Mouse (Mus musculus): ENCODE measurements at regions not wholly inside any gene's neighbourhood (a gene's known extent, or its start where the extent isn't known, plus 50 kb on each side); places are given as distances from the start of the nearest gene placed in this dataset.

DNA sequence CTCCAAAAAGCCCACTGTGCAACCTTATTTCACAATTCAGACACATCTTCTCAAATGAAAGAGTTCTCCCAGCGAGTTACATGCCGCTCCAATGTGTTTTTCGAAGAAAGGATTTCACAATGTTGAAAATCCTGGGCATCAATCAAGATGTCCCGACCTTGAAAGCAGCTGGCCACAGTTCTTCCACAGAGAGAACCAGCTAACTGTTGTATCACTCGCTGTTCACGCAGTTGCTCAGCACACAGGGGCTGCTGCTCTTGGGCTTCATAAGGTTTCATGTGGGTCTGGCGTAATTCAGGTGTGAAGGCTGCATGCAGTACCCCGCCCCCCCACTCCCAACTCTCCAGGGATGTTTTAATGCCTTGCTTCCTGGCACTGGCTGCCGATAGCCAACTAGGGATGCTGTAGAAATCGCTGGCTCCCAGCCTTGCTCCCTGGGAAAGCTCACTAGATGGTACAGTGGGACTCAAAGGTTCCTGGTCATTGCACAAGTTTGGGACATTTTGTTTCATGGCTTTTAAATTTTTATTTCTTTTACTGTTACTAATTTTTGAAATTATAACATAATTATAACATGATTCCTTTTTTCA is 65.5 kb upstream of the Sash1 start:
- TF ChIP-seq CTCF (IDR thresholded peaks at IDR 0.05; ENCODE audit: borderline replicate concordance, extremely low read depth, insufficient read depth, insufficient read length) (no peak), POLR2A (IDR thresholded peaks at IDR 0.05; ENCODE audit: borderline replicate concordance, extremely low read depth, insufficient read depth, insufficient read length, poor library complexity, severe bottlenecking) (no peak)

All from brain, embryonic 14.5 days (tissue).